Mouse (Mus musculus) E14TG2a.4 (cell line): ENCODE data around the gene Gcn1l1.

ENCODE experiments used
- CTCF ChIP-seq: conservative IDR thresholded peaks from 2 replicates; pipeline ENCODE4 v1.5.1; 2014; ENCODE audit warnings: low read length
- NANOG ChIP-seq: IDR thresholded peaks from 2 replicates; pipeline ENCODE4 v1.6.1; 2014; ENCODE audit warnings: borderline replicate concordance, low read length, mixed read lengths
- POU5F1 ChIP-seq: IDR thresholded peaks from 2 replicates; pipeline ENCODE4 v1.6.1; 2014; ENCODE audit warnings: low read length, borderline replicate concordance

GRCm38 (mm10) chr5:115614948-115615347 is 49.9 kb downstream of the Gcn1l1 start:
- TF ChIP-seq CTCF (peak; percentile 74), POU5F1 (no peak), NANOG (no peak)
